Mouse (Mus musculus) kidney, adult 18-20 months (tissue): ENCODE data around the gene Acta1.
A peak's percentile ranks its signal among the peaks of the same experiment; 100 is the strongest.

Source experiments
- DNase-seq: peaks from one replicate; pipeline ENCODE4 v3.0.0; 2021

Acta1 gene

DNA sequence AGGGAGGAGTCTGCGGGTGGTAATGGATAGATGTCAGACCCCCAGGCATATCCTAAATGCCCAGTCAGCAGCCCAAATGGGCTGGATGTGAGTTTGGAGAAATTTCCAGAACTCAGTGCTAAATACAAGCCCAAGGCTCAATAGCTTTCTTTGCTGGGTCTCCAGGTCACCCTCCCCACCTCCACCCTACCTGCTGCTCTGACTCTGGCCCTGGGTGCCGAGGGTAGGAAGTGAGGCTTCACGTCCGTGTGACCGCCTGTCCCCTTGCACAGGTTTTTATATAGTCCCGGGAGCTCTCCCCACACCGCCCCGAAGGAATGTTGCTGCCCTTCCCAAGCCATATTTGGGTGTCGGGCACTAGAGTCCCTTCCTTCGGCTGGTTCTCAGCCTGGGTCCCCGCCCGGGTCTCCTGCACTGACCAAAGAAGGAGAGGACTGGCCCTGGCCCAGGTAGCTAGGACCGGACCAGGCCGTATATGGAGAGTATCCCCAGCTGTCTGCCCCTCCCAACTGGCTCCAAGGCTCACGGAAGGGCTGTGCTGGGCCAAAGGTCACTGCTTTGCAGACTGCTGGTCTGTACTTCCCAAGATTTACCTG is at the start of gene Acta1:
Gene Acta1, minus strand, starts transcription at position 250 of the 596 bp plus-strand sequence.
- no peak for DNase-seq

DNA sequence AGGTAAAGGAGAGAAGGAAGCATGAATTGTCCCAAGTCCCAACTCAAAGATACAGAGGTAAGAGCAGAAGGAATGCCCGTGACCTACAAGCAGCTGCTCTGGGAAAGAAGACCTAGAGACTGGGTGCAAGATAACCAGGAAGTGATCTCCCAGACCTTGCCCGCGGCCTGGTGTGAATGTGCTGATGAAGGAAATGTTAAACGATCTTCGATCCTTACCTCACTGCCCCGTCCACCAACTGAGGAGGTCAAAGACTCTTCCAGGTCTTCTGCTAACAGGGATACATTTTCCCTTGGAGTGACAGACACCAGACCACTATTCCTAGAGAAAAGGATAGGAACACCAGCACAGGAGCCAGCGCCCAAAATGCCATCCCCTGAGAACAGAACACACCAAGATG is 34.5 kb upstream of the Acta1 start:
- DNase-seq, result no peak

GRCm38 (mm10) chr8:123925671-123926070 is 31.1 kb upstream of the Acta1 start:
- no peak for DNase-seq

- DNase-seq, result peak; percentile 80
Observed at GRCm38 (mm10) chr8:123924719-123925118, 30.2 kb upstream of the Acta1 start.

GRCm38 (mm10) chr8:123914635-123915034 is 20.1 kb upstream of the Acta1 start:
- DNase-seq, result no peak

- no peak for DNase-seq
Observed at GRCm38 (mm10) chr8:123912265-123912664, 17.7 kb upstream of the Acta1 start.

GRCm38 (mm10) chr8:123907604-123908003 is 13.1 kb upstream of the Acta1 start:
- DNase-seq, result no peak

GRCm38 (mm10) chr8:123902653-123903052 is 8.1 kb upstream of the Acta1 start:
- DNase-seq, result no peak

- no peak for DNase-seq
Observed at GRCm38 (mm10) chr8:123899366-123899765, 4.8 kb upstream of the Acta1 start.

DNA sequence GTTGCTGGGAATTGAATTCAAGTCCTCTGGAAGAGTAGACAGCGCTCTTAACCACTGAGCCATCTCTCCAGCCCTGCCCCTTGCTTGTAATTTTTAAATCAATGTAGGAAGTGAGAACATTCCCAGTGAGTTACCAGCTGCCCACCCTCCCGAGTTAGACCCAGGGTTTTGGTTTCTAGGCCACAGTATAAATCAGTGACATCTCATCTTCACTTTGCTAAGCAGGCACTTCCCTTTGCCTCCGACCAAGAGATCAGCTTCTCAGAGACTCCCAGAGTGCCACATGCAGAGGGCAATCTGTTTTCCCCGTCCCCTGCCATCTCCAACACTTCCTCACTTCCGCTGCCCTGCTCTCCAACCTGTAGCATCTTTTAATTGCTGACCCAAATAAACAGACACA is 4.0 kb upstream of the Acta1 start:
- DNase-seq, result no peak

- no peak for DNase-seq
Observed at GRCm38 (mm10) chr8:123896774-123897173, 2.2 kb upstream of the Acta1 start.

GRCm38 (mm10) chr8:123896366-123896761 is 1.8 kb upstream of the Acta1 start:
- DNase-seq, result no peak

- no peak for DNase-seq
Observed at GRCm38 (mm10) chr8:123895680-123896365, 1.3 kb upstream of the Acta1 start.

DNA sequence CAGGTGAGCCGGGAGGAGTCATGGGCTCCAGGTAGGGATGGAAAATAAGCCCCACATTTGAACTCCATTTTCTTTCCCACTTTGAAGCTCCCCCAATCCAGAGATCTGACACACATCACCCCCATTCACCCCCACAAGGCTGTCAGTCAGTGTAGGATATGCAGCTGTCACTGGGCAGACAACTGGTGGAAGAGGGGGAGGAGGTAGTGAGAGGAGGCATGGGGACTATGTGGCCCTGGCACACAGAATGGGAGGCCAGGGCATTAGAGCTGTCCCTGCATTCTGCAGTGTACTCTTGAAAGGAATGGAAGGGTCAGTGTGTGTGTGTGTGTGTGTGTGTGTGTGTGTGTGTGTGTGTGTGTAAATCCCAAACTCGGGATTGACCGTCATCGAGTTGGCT is 679 bp upstream of the Acta1 start:
- DNase-seq, result no peak

- no peak for DNase-seq
Observed at GRCm38 (mm10) chr8:123893413-123893812, 1.1 kb downstream of the Acta1 start.

DNA sequence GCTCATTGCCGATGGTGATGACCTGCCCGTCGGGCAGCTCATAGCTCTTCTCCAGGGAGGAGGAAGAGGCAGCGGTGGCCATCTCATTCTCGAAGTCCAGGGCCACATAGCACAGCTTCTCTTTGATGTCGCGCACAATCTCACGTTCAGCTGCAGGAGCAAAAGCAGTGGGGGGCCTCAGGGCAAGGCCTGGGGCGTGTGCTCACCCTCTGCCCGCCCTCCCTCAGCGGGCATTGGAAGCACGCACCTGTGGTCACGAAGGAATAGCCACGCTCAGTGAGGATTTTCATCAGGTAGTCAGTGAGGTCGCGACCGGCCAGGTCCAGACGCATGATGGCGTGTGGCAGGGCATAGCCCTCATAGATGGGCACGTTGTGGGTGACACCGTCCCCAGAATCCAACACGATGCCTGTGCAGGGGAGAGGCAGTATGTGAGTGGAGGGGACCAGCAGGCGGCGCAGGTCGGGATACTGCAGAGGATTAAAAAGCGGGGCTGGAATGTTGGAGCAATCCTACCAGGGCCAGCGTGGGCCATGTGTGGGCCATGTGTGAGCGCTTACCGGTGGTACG is 1.9 kb downstream of the Acta1 start:
- no peak for DNase-seq

GRCm38 (mm10) chr8:123891883-123892585 is 2.5 kb downstream of the Acta1 start:
- DNase-seq, result no peak

DNA sequence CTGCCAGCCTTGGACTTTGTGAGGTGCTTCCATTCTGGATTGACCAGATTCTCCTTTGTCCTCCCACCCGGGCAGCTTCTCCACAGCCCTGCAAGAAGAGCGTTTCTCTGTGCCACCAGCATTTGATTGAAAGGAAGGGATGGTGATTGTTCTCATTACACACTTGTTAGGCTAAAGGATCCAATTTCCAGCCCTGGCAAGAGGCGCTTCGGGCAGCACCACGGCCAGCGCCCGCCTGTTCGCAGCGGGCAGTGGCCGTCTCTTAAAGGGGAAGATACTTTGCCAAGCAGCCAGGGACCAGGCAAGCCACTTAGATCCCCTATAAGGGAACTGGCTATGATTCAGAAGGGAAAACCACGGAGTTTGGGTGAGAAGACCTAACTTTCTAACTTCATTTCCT is 3.3 kb downstream of the Acta1 start:
- DNase-seq, result peak; percentile 34

GRCm38 (mm10) chr8:123889797-123890196 is 4.8 kb downstream of the Acta1 start:
- DNase-seq, result no peak

- DNase-seq, result no peak
Observed at GRCm38 (mm10) chr8:123887956-123888355, 6.6 kb downstream of the Acta1 start.

- no peak for DNase-seq
Observed at GRCm38 (mm10) chr8:123887163-123887562, 7.4 kb downstream of the Acta1 start.

- no peak for DNase-seq
Observed at GRCm38 (mm10) chr8:123884721-123885565, 9.6 kb downstream of the Acta1 start.

DNA sequence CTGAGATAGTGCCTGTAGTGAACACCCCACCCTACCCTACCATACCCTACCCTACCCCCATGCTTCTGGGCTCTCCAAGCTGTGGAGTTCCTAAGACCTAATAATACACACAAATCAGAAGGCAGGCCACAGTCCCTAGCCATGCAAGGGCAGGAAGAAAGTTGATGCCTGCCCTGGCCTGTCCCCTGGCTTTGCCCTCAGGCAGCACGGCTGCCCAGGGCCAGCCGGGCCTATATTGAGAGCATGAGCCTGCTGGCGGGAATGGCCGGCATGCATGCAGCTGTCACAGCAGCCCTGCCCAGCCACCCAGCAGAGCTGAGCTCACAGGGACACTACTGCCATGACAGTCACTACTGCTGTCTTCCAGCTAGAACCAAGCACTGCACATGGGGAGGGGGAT is 11.5 kb downstream of the Acta1 start:
- no peak for DNase-seq
